In the genomic region with DNA sequence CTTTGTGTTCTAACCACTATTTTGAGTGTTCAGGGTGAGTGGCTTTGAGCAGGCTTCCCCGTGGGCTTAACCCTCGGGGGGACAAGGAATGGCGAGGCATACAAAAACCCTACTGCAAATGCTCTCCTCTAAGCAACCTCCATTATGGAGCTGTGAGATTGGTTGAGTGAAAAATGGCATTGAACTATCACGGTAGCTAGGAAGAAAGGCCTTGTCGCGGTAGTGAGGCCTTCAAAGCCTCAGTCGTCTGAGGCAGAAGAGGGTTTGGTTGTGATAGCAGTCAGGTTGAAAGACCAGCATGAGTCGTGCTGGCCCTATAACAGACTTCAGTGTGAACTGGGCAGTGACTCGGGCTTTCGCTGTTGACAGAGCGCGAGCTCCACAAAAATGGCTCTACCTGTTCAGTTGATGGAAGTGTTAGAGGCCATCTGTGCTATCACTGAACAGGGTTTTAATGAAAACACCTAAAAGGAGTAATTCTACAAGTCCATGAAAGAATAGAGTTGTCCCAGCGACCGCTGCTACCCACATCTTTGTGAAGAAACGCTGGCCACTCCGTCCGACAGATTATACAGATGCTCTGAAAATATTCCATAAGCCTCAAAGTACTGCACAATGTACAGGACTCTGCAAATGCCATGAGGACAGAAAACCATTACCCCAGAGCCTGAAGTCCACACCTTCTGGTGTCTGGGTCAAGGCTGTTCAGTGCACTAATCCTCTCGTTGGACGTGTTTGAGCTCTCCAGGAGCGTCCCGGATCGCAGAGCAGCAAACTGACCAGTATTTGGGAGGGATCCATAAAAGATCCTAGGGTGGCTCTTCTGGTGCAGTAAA, we compare ENCODE assay signal across 11 mouse cellular contexts. TPM values are rescaled to one million over a fixed set of nuclear protein-coding genes. Genes with fewer than 3 reads are reported as not detected.
DNase-seq lines count a peak whose midpoint lies in the region; ATAC-seq lines count a peak whose summit lies in the region.
"Had no signal": no experiment of that assay in that cellular context is flagged by ENCODE, and none has a peak within 500 bp of the region (broad histone marks: within the 10 kb centered on the region; RNA-seq: fewer than 3 reads in every experiment).

No protein-coding gene starts in this region.

- H3K4me1 ChIP-seq in embryonic facial prominence, embryonic 11.5 days (ENCODE audit: control insufficient read depth, insufficient read depth, low read length), result no peaks in the 10 kb centered on the region
- peaks cover 3% of the 10 kb centered on the region; the same call in 1 of the 2 replicates for H3K4me1 ChIP-seq in hindbrain, embryonic 16.5 days (ENCODE audit: control insufficient read depth, insufficient read depth, low read depth, low read length)

- no peak overlapping the region for H3K4me2 ChIP-seq in embryonic facial prominence, embryonic 11.5 days (ENCODE audit: low read depth, low read length)
- peak overlapping the region; percentile 49 for H3K4me2 ChIP-seq in hindbrain, embryonic 16.5 days (ENCODE audit: low read length)

- no peaks in the 10 kb centered on the region for H3K36me3 ChIP-seq in embryonic facial prominence, embryonic 11.5 days (replicated peaks; ENCODE audit: control insufficient read depth, insufficient read depth, low read depth, low read length)
- H3K36me3 ChIP-seq in hindbrain, embryonic 16.5 days (ENCODE audit: control insufficient read depth, insufficient read depth, low read length), result no peaks in the 10 kb centered on the region
- H3K36me3 ChIP-seq: lung, embryonic 15.5 days had no signal

- peaks cover 55% of the 10 kb centered on the region for H3K27me3 ChIP-seq in embryonic facial prominence, embryonic 11.5 days (ENCODE audit: control insufficient read depth, insufficient read depth, low read length)
- H3K27me3 ChIP-seq in hindbrain, embryonic 16.5 days (replicated peaks; ENCODE audit: control insufficient read depth, insufficient read depth, low read length), result peaks cover 19% of the 10 kb centered on the region

- no peak overlapping the region for H3K27ac ChIP-seq in embryonic facial prominence, embryonic 11.5 days (replicated peaks; ENCODE audit: low read depth, low read length)
- peak overlapping the region; percentile 89 for H3K27ac ChIP-seq in hindbrain, embryonic 16.5 days (ENCODE audit: low read depth, low read length)
- H3K27ac ChIP-seq: lung, embryonic 15.5 days had no signal

- ATAC-seq in embryonic facial prominence, embryonic 11.5 days (replicated peaks; ENCODE audit: insufficient number of reproducible peaks, low FRiP score, low TSS enrichment, low read depth), result no peak
- peak; percentile 28 for ATAC-seq in hindbrain, embryonic 16.5 days
- ATAC-seq: activated CD4-positive, CD25-positive, alpha-beta regulatory T cell, adult 4 months had no signal

- H3K9me3 ChIP-seq in embryonic facial prominence, embryonic 11.5 days (replicated peaks; ENCODE audit: control insufficient read depth, low read length), result no peaks in the 10 kb centered on the region
- H3K9me3 ChIP-seq in hindbrain, embryonic 16.5 days (ENCODE audit: control insufficient read depth, low read length), result no peaks in the 10 kb centered on the region
- H3K9me3 ChIP-seq: lung, embryonic 15.5 days had no signal

- WGBS in embryonic facial prominence, embryonic 11.5 days, result 5% methylated on average over 22 of the region's 22 CpGs
- 11% methylated on average over 22 of the region's 22 CpGs for WGBS in hindbrain, embryonic 16.5 days

- DNase-seq in right cerebral cortex, postnatal 4 days, result peak; percentile 1
- DNase-seq in right cerebral cortex, postnatal 36 days (ENCODE audit: low spot score in 2 of 2), result no peak
- DNase-seq in embryonic facial prominence, embryonic 11.5 days (ENCODE audit: low spot score), result peak; percentile 8
- no peak for DNase-seq in ovary, postnatal 14 days (ENCODE audit: low spot score)
- DNase-seq in heart, adult 9 months (ENCODE audit: low spot score in 2 of 2), result no peak
- no peak for DNase-seq in spleen, adult 18-20 months
- DNase-seq in thymus, postnatal 4 days, result no peak
- DNase-seq: thymus, adult 2 months had no signal

- H3K9ac ChIP-seq in embryonic facial prominence, embryonic 11.5 days (replicated peaks; ENCODE audit: low read length), result no peak overlapping the region
- peak overlapping the region; percentile 39 for H3K9ac ChIP-seq in hindbrain, embryonic 16.5 days (ENCODE audit: low read depth, low read length)
- H3K9ac ChIP-seq: lung, embryonic 15.5 days had no signal

- 0 out of 2 replicates have a peak overlapping the region, but pooled peaks have one; percentile 21 for H3K4me3 ChIP-seq in embryonic facial prominence, embryonic 11.5 days (ENCODE audit: low read depth, low read length)
- H3K4me3 ChIP-seq in hindbrain, embryonic 16.5 days (ENCODE audit: low read length), result peak overlapping the region; percentile 30

RNA-seq across cellular contexts. Expression of a gene that starts 7.6 kb away (rescaled TPM):
- polyA plus RNA-seq in embryonic facial prominence, embryonic 11.5 days (2014; fragmentation: Nextera tagmentation; extraction: Ambion mirVana), result 6.7 and 6.9 TPM in 2 replicates
- polyA plus RNA-seq in hindbrain, embryonic 16.5 days (2015; fragmentation: Nextera tagmentation; extraction: Ambion mirVana), result 62.4 and 67.4 TPM in 2 replicates
- polyA plus RNA-seq: activated CD4-positive, CD25-positive, alpha-beta regulatory T cell, adult 4 months; lung, embryonic 15.5 days; thymus, adult 2 months had no signal

RNA-seq across cellular contexts. Expression of a gene that starts 11.0 kb away (rescaled TPM):
- 3.3 and 3.5 TPM in 2 replicates for polyA plus RNA-seq in embryonic facial prominence, embryonic 11.5 days (2014; fragmentation: Nextera tagmentation; extraction: Ambion mirVana)
- polyA plus RNA-seq in hindbrain, embryonic 16.5 days (2015; fragmentation: Nextera tagmentation; extraction: Ambion mirVana), result 11.4 and 14.6 TPM in 2 replicates
- polyA plus RNA-seq: activated CD4-positive, CD25-positive, alpha-beta regulatory T cell, adult 4 months had no signal

Comparison
In these comparisons a context has a peak if more than half of its experiments do, and no peak if none do; other contexts are left out.
1. DNase-seq: peak in right cerebral cortex, postnatal 4 days (single experiment) and embryonic facial prominence, embryonic 11.5 days (single experiment); none in right cerebral cortex, postnatal 36 days (0 of 2), ovary, postnatal 14 days (single experiment), heart, adult 9 months (0 of 2), spleen, adult 18-20 months (0 of 2) and thymus, postnatal 4 days (single experiment).